Mouse (Mus musculus) yolk sac, embryonic 10.5 days (tissue): Measurements from ENCODE around the gene Dnajc5.
A peak's percentile ranks its signal among the peaks of the same experiment; 100 is the strongest.

Source experiments
- DNase-seq: peaks from one replicate; pipeline ENCODE4 v3.0.0-alpha.2; 2017; ENCODE audit warnings: low spot score

The Dnajc5 gene

DNA sequence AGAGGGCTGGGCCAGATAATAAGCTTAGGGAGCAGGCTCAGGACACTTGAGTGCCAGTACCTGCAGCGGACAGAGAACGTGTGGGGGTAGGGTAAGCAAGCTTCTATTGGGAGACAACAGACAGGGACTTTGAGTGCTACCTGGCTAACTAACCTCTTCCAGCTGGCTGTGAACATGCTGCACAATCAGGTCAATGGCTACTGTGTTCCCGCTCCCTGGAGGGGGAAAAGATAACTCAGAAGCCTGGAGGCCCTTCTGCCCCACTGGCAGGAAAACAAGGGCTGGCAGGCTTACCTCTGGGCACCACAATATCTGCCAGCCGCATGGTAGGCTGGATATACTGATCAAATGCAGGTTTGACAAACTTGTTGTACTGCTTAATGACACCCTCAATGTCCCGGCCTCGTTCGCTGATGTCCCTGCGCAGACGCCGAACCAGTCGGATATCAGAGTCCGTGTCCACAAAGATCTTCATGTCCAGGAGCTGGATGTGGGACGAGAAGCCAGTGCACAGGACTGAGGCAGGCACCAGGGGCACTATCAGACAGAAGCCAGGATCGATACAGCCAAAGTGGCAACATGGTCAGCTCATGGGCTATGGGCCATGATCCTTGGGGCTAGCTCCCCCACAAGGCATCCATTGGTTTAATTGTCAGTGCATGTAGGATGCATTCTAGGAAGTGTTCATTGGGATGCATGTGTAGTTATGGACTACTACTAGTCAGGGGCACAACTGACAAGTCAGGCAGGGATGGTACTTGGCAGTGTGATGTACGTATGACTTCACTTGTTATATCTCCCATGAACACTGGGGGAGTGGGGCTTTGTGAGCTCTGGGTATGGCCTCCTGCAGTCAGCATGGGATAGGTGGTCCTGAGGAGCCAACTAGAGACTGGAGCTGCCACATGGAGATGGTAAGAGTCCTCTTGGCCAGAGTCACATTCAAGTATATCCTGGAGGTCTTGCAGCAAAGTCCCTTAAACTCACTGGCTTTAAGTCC, 52.9 kb downstream of the Dnajc5 start:
- no peak for DNase-seq

DNA sequence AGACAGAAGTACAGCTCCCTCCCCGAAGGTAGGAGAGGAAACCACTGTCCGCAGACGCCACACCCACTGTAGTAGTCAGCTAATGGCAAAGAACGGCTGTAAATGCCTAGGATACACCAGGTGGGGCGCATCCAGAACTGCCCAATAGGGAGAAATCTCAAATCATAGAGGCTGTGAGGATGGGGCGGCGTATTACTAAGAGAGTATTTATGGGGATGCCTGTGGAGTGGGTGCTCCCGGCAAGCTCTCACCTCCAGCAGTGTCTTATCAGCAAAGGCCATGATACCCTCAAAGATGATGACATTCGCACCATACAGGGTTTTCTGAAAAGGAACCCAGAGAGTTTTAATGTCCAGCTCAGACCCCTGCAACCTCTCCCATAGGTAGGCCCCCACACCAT, 53.7 kb downstream of the Dnajc5 start:
- DNase-seq = no peak

DNA sequence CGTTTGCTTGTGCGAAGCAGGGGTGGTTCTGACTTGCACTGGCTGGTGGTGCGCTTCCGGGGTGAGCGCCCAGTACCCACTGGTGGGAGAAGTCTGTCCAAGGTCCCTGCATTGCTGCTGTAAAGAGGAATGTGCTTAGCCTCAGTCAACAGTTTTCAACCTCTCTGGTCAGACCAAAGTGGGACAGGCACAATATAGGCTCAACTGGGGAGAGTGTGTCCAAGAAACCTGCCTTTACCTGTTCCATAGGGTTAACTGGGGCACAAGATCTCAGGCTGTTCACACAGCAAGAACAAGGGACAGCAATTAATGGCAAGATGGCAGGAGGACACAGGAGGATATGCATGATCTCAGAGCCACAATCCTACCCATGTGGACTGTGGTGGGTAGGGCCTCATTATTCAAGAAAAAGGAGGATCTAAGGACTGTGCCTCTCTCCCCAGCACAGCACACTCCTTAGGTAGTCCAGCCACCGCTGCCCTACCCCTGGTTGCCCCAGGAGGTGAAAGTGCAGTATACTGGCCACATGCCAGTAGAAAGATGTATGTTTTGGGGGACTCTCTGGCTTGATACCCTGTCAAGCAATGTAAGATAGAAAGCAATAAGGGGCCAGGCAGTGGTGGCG, 54.7 kb downstream of the Dnajc5 start:
- DNase-seq = no peak

DNA sequence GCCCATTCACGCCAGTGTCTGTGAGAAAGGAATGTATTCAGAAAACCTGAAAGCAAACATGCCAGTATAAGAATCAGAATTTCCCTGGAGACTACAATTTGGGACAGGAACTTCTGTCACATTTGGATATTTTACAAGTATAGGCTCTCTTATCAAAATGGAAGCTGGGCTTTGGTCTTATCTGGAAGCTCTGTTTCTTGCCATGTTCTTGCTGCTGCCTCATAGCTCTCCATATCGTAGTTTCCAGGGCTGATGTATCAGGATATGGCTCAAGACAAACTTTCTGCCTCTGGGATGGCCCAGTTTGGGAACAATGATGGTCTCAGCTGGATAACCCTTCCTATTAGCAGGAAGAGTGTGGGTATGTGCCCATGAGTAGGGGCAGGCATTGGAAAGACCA, 56.3 kb downstream of the Dnajc5 start:
- no peak for DNase-seq

DNA sequence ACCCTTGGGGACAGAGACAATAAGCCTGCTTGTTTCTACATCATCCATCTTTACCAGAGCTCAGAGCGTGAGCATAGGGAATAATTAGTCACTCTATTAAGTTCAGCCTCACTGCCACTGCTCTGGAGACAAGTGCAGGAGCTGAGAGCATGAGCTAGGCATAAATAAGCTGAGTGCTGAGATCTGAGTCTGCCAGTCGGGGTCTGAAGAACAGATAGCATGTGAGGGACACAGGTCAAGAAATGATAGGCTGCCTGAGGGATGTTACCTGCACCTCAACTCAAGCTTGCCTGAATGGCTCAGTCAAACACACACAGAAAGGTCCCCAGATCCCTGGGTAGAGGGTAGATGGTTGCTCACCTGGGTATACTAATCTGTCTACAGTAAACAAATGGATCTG, 56.8 kb downstream of the Dnajc5 start:
- DNase-seq = no peak

DNA sequence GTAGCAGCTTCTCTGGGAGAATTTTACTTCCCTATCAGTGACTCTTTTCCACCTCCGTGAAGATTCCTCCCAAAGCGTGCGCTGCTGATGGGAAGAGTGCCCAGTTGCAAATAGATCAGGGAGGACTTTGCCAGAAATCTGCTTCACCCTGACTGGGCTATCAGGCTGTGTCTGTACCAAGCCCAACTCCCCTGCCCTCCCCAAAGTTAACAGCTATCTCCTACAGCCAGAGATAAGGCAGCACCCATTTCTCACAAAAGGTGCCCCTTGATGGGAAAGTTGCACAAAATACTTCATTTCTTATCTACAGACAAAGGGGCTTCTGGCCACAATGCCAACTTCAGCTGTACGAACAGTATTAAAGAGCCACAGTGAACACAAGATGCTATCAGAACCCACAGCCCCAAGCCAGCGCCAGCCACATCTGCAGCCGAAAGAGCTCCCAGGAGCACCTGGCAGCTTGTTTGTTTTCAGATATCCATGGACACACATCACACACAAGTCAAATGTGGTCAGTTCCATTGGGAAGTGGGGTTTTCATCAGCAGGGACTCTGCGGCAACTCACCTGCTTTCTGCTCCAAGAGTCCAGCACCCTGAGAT, 57.8 kb downstream of the Dnajc5 start:
- no peak for DNase-seq

DNA sequence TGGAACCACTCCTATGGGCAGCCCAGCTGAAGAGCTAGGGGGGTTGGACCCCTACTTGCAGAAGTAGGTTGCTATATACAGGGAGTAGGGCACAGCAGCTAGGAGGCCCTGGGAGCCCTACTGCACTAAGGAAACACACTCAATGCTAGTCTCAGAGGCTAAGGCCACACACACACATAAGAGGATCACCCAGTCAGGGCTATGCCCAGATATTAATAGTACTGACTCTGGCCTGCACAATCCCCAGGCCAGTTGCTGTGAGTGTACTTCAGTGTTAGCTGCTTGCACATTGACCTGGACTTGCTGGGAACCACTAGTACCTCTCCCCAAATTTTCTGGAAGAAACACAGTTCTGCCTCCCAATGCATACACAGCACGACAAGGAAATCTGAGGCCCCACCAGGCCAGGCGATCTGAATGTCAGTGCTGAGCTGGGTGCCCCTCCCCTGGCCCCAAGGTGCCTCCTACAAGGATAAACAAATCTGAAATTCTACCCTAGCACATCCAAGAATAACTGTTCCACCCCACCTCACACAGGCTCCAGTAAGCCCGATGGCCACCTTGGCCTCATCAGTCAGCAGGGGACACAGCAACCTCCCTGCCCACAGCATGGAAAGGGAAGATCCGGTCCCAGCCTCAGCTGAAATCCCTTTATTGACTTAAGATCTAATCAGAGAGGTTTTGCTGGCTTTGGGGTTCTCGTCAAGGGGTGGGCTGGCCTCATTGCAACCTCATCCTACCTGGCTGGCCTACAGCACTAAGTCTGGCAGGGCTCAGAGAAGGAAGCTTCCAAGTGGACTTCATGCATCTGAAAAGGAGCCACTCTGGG, 58.7 kb downstream of the Dnajc5 start:
- DNase-seq = no peak

DNA sequence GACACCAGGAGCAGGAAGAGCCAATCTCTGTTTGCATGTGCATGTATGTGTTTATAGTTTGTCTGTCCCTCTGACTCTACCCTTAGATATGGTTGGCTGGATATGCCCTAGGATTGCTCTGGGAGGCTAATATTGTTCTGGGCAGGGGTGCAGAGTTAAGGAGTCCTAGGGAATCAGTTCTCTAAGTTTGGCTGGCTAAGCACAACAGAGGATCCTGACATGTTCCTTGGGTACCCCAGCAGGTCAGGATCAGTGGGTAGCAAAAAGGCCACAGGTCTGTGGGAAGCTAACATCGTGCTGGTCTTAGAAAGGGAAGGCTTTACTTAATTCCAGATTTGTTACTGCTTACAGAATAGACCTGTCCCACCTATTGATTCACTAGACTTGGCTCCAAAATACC, 59.4 kb downstream of the Dnajc5 start:
- DNase-seq = no peak

DNA sequence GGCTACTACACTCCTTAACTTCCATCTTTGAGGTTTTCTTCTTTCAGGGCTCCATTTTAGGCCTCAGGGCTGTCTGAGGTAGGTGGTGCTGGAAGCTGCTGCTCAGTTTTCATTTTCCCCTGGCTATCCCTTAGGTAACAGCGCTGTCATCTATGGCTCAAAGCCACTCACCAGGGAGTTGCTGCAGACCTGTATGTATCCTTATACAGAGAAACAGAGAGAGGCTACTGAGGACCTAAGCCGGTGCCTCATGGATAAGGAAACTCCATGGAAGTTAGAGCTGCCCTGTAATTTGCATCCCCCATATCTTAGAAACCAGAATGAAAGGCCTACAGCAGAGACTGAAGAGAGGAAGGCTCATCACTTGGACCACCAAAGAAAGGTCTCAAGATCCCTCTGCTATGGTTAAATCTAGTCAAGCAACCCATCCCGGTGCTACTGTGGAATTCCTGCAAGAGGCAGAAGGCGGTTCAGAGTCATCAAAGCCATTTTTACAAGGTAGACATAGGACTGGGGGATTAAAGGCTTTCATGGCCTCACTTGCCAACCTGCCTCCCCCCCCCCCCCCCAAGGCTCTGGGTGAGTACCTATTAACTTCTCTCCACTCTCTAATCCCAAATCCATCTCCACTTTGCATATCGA, 60.0 kb downstream of the Dnajc5 start:
- no peak for DNase-seq

DNA sequence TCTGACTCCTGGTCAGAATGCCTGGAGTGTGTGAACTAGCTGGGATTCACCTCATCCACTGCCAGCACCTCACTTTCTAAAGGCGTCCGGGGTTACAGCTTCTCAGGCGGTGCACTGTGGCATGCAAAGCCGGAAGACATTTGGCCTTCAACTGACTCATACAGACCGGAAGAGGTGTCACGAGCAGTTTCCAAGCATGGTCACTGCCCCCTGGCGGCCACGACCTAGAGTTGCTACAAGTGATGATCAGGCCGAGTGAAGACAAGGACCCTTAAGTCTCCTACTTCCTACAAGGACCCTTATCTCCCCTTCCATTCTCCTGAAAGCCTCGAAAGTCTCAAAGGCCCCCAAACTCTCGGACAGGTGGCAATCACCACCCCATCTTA, 60.7 kb downstream of the Dnajc5 start:
- peak; percentile 87 for DNase-seq

DNA sequence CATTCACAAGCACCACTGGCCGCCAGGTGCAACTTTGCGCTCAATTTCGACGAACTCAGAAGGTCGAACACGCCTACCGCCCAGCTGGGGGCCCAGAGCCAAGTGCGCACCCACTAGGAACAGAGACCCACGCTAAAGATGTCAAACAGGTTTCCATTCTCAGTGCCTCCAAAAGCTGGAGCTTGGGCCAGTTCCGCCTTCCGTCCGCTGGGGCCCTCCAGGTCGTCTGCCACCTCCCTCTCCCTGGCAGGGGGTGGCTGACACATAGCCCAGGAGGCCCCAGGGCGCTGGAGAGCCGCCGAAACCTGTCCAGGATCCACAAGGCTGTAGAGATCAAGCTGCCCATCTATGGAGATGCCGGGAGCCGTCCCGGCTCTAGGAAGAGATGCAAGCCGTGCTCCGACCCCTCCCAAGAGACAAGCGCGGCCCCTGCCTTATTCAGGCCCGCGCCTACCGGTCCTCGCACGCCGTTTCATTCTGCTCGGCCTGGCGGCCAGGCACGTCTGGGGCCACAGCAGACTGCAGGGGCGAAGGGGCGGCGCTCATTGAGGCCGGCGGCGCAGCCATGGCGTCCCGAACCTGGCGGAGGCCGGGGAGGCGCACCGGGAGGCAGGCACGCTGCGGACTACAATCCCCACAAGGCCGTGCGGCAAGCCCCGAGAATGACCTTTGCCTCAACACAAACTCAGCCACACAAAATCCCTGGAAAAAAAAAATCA, 61.3 kb downstream of the Dnajc5 start:
- DNase-seq = peak; percentile 87

DNA sequence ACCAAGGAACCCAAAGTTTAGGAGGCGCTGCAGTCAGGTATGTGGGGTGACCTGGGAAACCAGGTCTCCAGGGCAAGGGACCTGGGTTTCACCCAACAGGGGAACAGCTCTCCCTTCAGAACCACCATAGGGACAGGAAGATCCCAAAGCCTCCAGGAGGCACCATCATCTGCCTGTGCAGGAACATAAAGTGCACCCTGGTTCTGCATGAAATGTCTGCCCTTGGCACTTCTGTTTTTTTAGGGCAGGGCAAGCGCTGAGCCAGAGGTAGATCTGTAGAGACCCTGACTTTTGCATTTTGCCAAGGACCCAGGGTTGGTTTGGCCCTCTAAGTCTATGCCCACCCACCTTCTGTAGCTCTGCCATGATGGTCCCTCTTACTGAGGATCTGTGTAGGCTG, 62.1 kb downstream of the Dnajc5 start:
- DNase-seq = no peak

DNA sequence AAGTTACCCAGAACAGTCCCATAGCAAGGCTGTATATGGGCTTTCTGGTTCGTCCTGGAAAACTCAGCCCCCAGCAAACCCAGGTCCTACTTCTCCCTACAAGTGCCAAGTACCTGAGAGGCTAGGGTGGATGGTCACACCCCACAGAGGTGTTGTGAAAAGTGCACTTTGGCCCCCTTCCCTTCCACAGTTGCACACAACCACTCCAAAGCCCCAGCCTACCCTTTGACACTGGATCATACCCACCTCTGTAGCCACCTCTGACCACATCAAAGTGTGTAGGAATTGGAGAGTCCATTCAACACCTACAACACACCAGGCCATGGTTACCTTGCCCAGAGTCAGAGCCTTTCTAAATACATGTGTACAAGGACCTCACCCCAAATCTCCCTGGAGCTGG, 62.7 kb downstream of the Dnajc5 start:
- DNase-seq = peak; percentile 24

DNA sequence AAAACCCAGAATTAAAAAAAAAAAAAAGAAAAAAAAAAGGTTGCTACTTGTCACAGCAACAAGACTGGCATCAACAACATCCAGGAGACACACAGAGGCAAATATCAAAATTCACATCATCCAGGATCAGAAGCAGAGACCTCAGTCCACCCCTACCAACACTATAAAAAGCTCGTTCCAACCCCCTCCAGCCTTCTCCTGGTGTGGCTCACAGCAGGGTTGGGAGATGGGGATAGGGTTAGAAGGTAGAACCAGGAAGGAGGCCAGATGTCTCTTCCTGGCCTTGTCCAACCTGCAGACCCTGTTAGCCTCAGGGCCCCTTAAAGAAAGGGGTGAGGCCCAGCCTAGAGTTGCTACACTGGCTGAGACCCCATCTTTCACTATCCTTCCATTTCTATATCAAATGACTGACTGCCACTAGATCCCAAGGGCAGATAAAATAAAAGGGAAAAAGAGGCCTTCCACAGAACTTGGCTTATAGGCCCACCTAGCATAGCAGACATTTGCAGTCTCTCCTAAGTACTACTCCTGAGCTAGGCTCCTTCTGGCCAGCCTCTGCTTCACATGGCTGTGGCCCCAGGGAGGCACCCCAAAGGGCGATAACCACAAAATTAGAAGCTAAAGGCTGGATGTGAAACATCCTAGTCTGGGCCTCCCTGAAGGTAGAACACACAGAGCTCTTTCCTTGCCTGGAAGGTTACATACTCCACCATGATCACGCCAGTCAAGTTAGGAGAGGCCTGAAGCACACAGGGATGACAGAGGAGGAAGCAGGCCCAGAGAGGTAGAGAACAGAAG, 63.4 kb downstream of the Dnajc5 start:
- DNase-seq = no peak

DNA sequence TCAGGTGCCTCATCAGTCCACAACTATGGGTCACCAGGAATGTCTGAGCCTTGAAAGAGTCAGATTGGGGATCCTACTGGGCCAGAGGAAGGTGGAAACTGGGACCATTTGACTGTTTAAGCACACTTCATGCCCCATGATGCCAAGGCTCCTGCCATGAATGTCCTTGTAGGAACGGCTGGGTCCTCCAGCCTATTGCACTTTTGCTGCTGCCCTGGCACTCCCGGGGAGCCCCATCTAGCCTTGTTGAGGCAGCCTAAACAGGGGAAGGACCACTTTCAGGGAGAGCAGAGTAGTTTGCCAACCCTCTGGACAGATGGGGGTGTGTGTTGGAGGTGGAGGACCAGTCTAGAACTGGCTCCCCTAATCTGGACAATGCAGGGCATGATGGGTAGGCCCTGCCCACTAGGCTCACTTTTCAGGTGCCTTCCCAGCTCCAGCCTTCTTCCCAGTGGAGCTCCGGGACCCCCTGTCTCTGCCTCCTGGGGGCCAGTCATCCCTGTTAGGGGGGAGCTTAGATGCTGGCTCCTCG, 64.2 kb downstream of the Dnajc5 start, which contains the start of gene Uckl1:
Gene Uckl1 (minus strand): TSS at position 482 of the 532 bp plus-strand sequence.
- DNase-seq = no peak

DNA sequence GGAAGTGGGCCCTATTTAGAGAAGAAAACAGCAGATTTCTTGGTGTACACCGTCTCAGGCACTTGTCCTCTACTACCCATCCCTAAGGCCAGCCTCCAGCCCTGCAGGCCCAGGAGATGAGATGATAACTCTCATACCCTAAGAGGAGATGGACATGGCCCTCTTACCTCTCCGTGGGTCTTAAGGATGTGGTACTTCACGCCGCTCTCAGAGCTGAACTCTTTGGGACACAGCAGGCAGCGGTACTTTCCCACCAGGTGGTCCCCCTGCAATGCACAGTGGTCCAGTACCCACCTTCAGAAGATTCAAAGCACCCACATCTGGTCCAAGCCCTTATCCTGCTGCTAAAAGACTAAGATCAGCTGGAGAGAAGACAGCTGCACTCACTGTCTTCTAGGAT, 65.2 kb downstream of the Dnajc5 start:
- no peak for DNase-seq

DNA sequence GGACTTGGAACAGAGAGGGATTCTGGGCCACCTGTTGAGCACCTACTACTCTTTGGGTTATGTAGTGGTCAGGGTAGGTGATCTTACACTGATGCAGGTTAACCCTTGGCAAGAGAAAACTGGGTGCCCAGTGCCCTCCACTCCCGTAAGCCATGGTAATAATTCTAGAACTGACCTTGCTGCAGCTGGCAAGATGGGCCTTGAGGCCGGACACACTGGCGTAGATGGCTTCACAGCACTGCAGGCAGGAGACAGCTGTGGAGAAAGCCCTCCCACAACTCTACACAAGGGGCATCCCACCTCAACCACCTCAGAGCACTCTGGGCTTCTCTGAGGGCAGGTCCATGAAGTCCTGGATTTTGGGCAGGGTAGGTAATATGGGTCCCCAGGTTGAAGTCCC, 65.8 kb downstream of the Dnajc5 start:
- no peak for DNase-seq

DNA sequence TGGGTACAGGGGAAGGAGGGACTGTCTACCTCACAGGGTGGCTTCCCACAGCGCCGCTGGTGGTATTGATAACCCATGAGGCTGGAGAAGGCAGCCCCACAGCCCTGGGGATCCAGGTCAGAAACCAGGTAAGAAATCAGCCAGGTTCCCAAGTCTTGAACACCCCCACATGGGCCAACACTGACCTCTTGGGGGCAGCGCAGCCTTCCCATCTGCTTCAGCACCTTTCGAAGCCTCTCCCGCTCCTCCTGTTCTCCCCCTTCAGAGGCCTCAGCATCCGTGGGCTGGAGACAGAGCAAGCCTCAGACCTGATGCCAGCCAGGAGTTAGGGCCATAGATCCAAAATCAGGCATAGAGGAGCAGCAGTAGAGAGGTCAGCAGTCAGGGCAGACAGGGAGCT, 67.5 kb downstream of the Dnajc5 start:
- no peak for DNase-seq

DNA sequence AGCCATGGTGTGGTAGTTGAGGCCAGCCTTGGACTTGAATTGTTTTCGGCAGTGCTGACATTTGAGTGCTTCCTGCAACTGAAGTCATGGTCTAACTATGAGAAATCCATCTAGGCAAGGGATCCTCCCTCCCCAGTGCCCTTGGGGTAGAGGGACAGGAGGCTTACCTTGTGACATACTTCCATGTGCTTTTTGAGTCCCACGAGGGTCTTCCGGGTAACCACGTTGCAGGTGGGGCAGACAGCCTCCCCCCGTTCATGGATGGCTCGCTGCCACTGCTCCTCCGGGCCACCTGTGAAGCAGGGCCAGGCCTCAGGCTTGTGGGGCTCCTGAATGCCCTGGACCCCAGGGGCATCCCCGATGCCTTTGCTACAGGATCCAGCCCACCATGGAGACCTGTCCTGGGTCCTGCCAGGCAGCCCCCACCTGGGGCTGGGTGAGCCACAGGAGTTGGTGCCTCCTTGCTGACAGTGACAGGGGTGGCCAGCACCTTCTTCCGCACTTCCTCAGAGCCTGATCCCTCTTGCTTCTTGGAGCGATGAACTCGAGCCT, 68.0 kb downstream of the Dnajc5 start:
- DNase-seq = no peak
